Mouse (Mus musculus) stomach, postnatal 0 days (tissue): ENCODE data around the gene Gbf1.

Experiments used
- CTCF ChIP-seq: IDR thresholded peaks from 2 replicates; pipeline ENCODE4 v1.5.1; 2016; ENCODE audit warnings: antibody characterized with exemption, low read depth, mild to moderate bottlenecking, moderate library complexity
- EP300 ChIP-seq: optimal IDR thresholded peaks from 2 replicates; pipeline ENCODE3; 2016; ENCODE audit warnings: antibody characterized with exemption

- TF ChIP-seq CTCF (no peak), EP300 (no peak)
These were observed 29.9 kb downstream of the Gbf1 start for GRCm38 (mm10) chr19:46182241-46182640.
